Mouse (Mus musculus) leukemia stem cell, adult 10-12 weeks (primary cell): ENCODE measurements around the gene Il1r2. TPM values are rescaled to one million over a fixed set of nuclear protein-coding genes. Genes with fewer than 3 reads are reported as not detected.

ENCODE experiments used
- polyA plus RNA-seq: library from polyadenylated mRNA; stranded (reverse); fragments of >175 nt; gene quantifications from 2 replicates; pipeline ENCODE4 v1.2.3, GENCODE M21; 2012; ENCODE audit warnings: low replicate concordance

The Il1r2 gene
- 0.25 TPM in 1 of 2 replicates, not detected in the other for polyA plus RNA-seq

DNA sequence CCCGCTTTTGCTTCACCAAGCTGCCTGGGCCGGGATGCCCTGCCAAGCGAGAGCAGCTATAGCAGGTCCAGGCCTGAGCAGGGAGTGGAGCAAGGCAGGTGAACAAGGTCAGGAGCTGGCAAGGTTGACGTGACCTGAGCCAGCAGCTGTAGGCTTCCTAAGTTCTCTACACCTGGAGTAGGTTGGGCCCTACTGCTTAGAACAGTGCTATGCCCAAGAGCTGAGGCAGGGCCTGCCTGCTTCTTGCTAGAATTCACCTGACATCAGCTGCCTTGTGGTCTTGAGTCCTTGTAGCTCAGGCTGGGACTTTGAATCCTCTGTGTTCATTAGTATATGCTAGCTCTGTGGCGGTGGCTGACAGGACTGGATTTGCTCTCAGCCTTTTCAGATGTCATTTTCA is at the start of gene Il1r2:
Gene Il1r2, plus strand, starts transcription at position 301 of the 400 bp plus-strand sequence.

Other genes starting within 250 kb of the Il1r2 start
- gene Map4k4, start 173.2 kb upstream of the Il1r2 start, polyA plus RNA-seq = 15.2 and 16.1 TPM in 2 replicates
- 2.5 and 9.1 TPM in 2 replicates for gene Il1r1, start 151.0 kb downstream of the Il1r2 start, polyA plus RNA-seq